Mouse (Mus musculus): Measurements from ENCODE around the gene Sgo2a. TPM values are rescaled to one million over a fixed set of nuclear protein-coding genes. Genes with fewer than 3 reads are reported as not detected.

Gene Sgo2a
- total RNA-seq, 1 experiment, result 29.6 TPM

DNA sequence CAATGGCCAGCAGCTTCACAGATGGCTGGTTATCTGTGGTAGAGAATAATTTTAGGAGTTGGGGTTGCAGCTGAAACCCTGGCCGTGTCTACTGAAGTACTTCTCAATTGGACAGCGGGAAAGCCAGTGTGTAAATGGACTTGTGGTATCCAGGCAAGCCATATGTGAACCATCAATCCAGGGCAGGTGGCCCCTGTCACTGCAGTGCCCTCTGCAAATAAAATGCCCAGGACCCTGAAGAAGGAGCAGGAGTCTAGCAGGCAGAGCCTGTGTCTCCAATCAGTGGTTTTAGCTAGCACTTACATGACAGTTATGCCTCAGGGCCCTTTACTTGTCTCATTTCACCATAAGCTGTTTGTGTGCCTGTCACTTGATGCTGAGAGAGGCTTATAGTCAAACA is 76.6 kb downstream of the Sgo2a start:
- TF ChIP-seq HCFC1 (IDR thresholded peaks at IDR 0.05; ENCODE audit: borderline replicate concordance, insufficient read depth, low read length), result no peak
- TF ChIP-seq CHD2 (IDR thresholded peaks at IDR 0.05; ENCODE audit: low read depth, low read length), result no peak
- TF ChIP-seq ZC3H11A (IDR thresholded peaks at IDR 0.05; ENCODE audit: borderline replicate concordance, low read depth, low read length), result no peak
- TF ChIP-seq MAFK (IDR thresholded peaks at IDR 0.05; ENCODE audit: insufficient read depth, low read depth, low read length), result no peak
- TF ChIP-seq ZNF384 (IDR thresholded peaks at IDR 0.05; ENCODE audit: low read depth, low read length), result no peak
- Histone ChIP-seq H3K9me3 (ENCODE audit: control insufficient read depth, insufficient read depth, low read depth, low read length) (no peaks in the 10 kb centered on the region), H3K36me3 (ENCODE audit: control insufficient read depth, insufficient read depth, low read length, poor library complexity, severe bottlenecking) (no peaks in the 10 kb centered on the region), H3K9ac (ENCODE audit: insufficient read depth, low read depth, low read length, poor library complexity, severe bottlenecking) (no peak overlapping the region), H3K4me1 (ENCODE audit: control insufficient read depth in 2 of 2, insufficient read depth in 2 of 2, low read length in 2 of 2, poor library complexity in 1 of 2) (no peaks in the 10 kb centered on the region), H3K4me3 (ENCODE audit: insufficient read depth in 1 of 2, low read depth in 1 of 2, low read length in 2 of 2, poor library complexity in 1 of 2, severe bottlenecking in 1 of 2) (no peak overlapping the region), H3K27ac (ENCODE audit: insufficient read depth, low read depth, low read length, poor library complexity, severe bottlenecking) (no peak overlapping the region)
- in situ Hi-C loops (cut with MboI; ENCODE audit: low sequenced_read_pairs in 2 of 2, unreplicated experiment in 2 of 2), result no loop called here
- no peak for DNase-seq (ENCODE audit: low read depth, low spot score)

- in situ Hi-C loops (cut with MboI; ENCODE audit: low sequenced_read_pairs in 2 of 2, unreplicated experiment in 2 of 2), result no loop called here
- H3K9ac ChIP-seq (ENCODE audit: insufficient read depth, low read depth, low read length, poor library complexity, severe bottlenecking), result no peak overlapping the region
- no peaks in the 10 kb centered on the region for H3K9me3 ChIP-seq (ENCODE audit: control insufficient read depth, insufficient read depth, low read depth, low read length)
- no peak for DNase-seq (ENCODE audit: low read depth, low spot score)
- H3K4me1 ChIP-seq (ENCODE audit: control insufficient read depth in 2 of 2, insufficient read depth in 2 of 2, low read length in 2 of 2, poor library complexity in 1 of 2), result no peaks in the 10 kb centered on the region
- H3K4me3 ChIP-seq (ENCODE audit: insufficient read depth in 1 of 2, low read depth in 1 of 2, low read length in 2 of 2, poor library complexity in 1 of 2, severe bottlenecking in 1 of 2), result no peak overlapping the region
- TF ChIP-seq MAFK (IDR thresholded peaks at IDR 0.05; ENCODE audit: insufficient read depth, low read depth, low read length), result no peak
- no peak for TF ChIP-seq ZNF384 (IDR thresholded peaks at IDR 0.05; ENCODE audit: low read depth, low read length)
- no peak for TF ChIP-seq CHD2 (IDR thresholded peaks at IDR 0.05; ENCODE audit: low read depth, low read length)
- no peak for TF ChIP-seq HCFC1 (IDR thresholded peaks at IDR 0.05; ENCODE audit: borderline replicate concordance, insufficient read depth, low read length)
- TF ChIP-seq ZC3H11A (IDR thresholded peaks at IDR 0.05; ENCODE audit: borderline replicate concordance, low read depth, low read length), result no peak
- no peak overlapping the region for H3K27ac ChIP-seq (ENCODE audit: insufficient read depth, low read depth, low read length, poor library complexity, severe bottlenecking)
- no peaks in the 10 kb centered on the region for H3K36me3 ChIP-seq (ENCODE audit: control insufficient read depth, insufficient read depth, low read length, poor library complexity, severe bottlenecking)
These were observed 77.4 kb downstream of the Sgo2a start for GRCm38 (mm10) chr1:58072991-58073730.

DNA sequence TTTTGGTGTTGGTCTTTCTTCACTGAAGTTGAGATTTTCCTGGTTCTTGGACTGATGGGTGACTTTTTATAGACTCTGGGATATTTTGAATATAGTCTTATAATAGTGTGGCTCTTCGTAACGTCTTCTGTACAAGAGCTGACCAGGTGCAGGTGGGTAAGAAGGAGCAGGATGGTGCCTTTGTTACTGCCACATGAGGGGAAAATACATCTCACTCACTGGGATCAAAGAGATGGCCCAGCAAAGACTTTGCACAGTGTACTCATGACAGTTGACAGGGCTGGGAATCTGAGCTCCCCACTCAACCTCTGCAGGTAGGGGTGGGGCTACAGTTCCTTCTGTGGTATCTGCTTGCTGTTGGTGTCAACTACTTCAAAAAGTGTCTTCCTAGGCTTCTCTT is 78.5 kb downstream of the Sgo2a start:
- Histone ChIP-seq H3K4me1 (ENCODE audit: control insufficient read depth in 2 of 2, insufficient read depth in 2 of 2, low read length in 2 of 2, poor library complexity in 1 of 2) (no peaks in the 10 kb centered on the region), H3K9ac (ENCODE audit: insufficient read depth, low read depth, low read length, poor library complexity, severe bottlenecking) (no peak overlapping the region), H3K9me3 (ENCODE audit: control insufficient read depth, insufficient read depth, low read depth, low read length) (no peaks in the 10 kb centered on the region), H3K4me3 (ENCODE audit: insufficient read depth in 1 of 2, low read depth in 1 of 2, low read length in 2 of 2, poor library complexity in 1 of 2, severe bottlenecking in 1 of 2) (no peak overlapping the region), H3K36me3 (ENCODE audit: control insufficient read depth, insufficient read depth, low read length, poor library complexity, severe bottlenecking) (no peaks in the 10 kb centered on the region), H3K27ac (ENCODE audit: insufficient read depth, low read depth, low read length, poor library complexity, severe bottlenecking) (no peak overlapping the region)
- no peak for DNase-seq (ENCODE audit: low read depth, low spot score)
- in situ Hi-C loops (cut with MboI; ENCODE audit: low sequenced_read_pairs in 2 of 2, unreplicated experiment in 2 of 2), result no loop called here
- TF ChIP-seq ZNF384 (IDR thresholded peaks at IDR 0.05; ENCODE audit: low read depth, low read length), result no peak
- no peak for TF ChIP-seq CHD2 (IDR thresholded peaks at IDR 0.05; ENCODE audit: low read depth, low read length)
- no peak for TF ChIP-seq MAFK (IDR thresholded peaks at IDR 0.05; ENCODE audit: insufficient read depth, low read depth, low read length)
- TF ChIP-seq ZC3H11A (IDR thresholded peaks at IDR 0.05; ENCODE audit: borderline replicate concordance, low read depth, low read length), result no peak
- no peak for TF ChIP-seq HCFC1 (IDR thresholded peaks at IDR 0.05; ENCODE audit: borderline replicate concordance, insufficient read depth, low read length)

Other genes with a start within 250 kb of the Sgo2a start
- 1.3 and 2.3 TPM in 2 replicates for gene Spats2l, start 221.8 kb upstream of the Sgo2a start, total RNA-seq (2012; rRNA removed)
- 12.4 and 13.5 TPM in 2 replicates for gene Kctd18, start 23.0 kb downstream of the Sgo2a start, total RNA-seq (2012; rRNA removed)
- 0.74 and 1.0 TPM in 2 replicates for gene Aox1, start 34.0 kb downstream of the Sgo2a start, total RNA-seq (2012; rRNA removed)
- gene Aox3, start 117.2 kb downstream of the Sgo2a start, total RNA-seq (2012; rRNA removed), result 0.69 and 1.8 TPM in 2 replicates
- 0.21 and 0.49 TPM in 2 replicates for gene Aox4, start 214.4 kb downstream of the Sgo2a start, total RNA-seq (2012; rRNA removed)

All from ES-E14 (cell line).